Mouse (Mus musculus) E14TG2a.4 (cell line): Measurements from ENCODE around the gene Pllp.
A peak's percentile ranks its signal among the peaks of the same experiment; 100 is the strongest.

Source experiments
- H3K27me3 ChIP-seq: 2 replicates; pipeline ENCODE4 v1.6.1; 2014; ENCODE audit warnings: low read length, control low read depth; ENCODE audit not compliant: insufficient read depth
- H3K36me3 ChIP-seq: 2 replicates; pipeline ENCODE4 v1.6.1; 2014; ENCODE audit warnings: low read length, control low read depth; ENCODE audit not compliant: insufficient read depth
- H3K4me1 ChIP-seq: replicated peaks from 2 replicates; pipeline ENCODE4 v1.6.1; 2014; ENCODE audit warnings: low read depth, low read length, control low read depth
- H3K4me3 ChIP-seq: replicated peaks from 2 replicates; pipeline ENCODE4 v1.5.1; 2014; ENCODE audit warnings: mild to moderate bottlenecking, low read length
- H3K9me3 ChIP-seq: 2 replicates; pipeline ENCODE4 v1.6.1; 2014; ENCODE audit warnings: low read length, control low read depth
- CTCF ChIP-seq: conservative IDR thresholded peaks from 2 replicates; pipeline ENCODE4 v1.5.1; 2014; ENCODE audit warnings: low read length
- NANOG ChIP-seq: IDR thresholded peaks from 2 replicates; pipeline ENCODE4 v1.6.1; 2014; ENCODE audit warnings: borderline replicate concordance, low read length, mixed read lengths
- POU5F1 ChIP-seq: IDR thresholded peaks from 2 replicates; pipeline ENCODE4 v1.6.1; 2014; ENCODE audit warnings: low read length, borderline replicate concordance

Gene Pllp

DNA sequence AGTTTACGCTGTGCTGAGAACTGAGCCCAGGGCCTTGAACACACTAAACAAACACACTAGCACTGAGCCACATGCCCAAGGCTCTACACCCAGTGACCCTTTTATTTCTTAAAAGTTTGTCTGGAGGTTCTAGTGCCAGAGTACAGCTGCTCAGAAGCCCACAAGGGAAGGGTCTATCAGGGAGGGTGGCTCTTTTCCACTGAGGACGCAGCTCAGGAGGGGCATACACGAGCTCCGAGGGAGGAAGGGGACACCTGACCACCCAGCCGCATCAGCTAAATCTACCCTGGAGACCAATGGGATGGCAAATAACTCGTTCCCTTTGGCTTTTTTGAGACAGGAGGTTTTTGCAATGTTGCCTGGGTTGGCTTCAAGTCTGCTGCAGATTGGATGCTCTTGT is 1.9 kb upstream of the Pllp start:
- H3K4me3 ChIP-seq = no peak overlapping the region
- H3K36me3 ChIP-seq = no peaks in the 10 kb centered on the region
- peaks cover 47% of the 10 kb centered on the region for H3K27me3 ChIP-seq
- H3K9me3 ChIP-seq = no peaks in the 10 kb centered on the region
- H3K4me1 ChIP-seq = peaks cover 40% of the 10 kb centered on the region
- no peak for TF ChIP-seq CTCF
- TF ChIP-seq NANOG = no peak
- TF ChIP-seq POU5F1 = no peak

DNA sequence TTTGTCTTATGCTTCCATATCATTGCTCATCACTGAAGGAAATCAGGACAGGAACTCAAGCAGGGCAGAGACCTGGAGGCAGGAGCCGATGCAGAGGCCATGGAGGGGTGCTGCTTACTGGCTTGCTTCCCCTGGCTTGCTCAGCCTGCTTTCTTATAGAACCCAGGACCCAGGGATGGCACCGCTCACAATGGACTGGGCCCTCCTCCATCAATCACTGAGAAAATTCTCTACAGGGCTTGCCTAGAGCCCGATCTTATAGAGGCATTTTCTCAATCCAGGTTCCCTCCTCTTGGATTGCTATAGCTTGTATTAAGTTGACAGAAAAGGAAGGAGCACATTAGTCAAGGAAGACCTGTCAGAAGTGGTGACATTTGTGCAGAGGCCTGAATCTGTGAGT is 488 bp upstream of the Pllp start:
- H3K4me3 ChIP-seq = peak overlapping the region; percentile 90
- TF ChIP-seq CTCF = no peak
- TF ChIP-seq NANOG = no peak
- TF ChIP-seq POU5F1 = no peak
- H3K4me1 ChIP-seq = peaks cover 38% of the 10 kb centered on the region
- H3K9me3 ChIP-seq = no peaks in the 10 kb centered on the region
- H3K27me3 ChIP-seq = peaks cover 61% of the 10 kb centered on the region
- no peaks in the 10 kb centered on the region for H3K36me3 ChIP-seq

DNA sequence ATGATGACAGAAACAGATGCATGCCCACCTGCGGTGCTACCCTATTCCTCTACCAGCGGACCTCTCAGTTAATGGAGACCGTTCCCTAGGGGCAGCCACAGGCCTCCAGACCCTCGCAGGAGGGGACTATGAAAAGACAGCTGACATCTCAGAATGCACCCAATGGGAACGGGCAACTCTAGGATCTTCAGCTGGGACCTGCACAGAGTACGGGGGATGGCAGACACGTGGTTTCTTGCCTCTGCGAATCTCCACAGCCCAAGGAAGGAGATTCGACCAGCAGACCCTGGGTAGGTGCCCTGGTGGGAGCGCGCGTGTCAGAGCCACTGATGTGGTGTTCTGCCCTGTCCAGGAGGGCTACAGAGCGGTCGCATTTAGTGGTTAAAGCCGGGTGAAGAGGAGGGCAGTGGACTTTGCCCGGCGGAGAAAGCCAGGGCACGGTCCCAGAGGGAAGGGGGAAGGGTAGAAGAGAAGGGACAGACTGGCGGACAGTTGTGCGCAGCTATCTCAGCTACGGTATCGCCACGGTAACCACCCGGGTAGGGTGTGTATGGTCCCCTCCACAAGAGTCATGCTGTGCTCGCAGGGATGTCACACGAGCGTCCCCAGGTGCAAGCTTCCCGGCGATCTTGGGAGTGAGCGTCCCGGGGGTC is 611 bp downstream of the Pllp start:
- H3K36me3 ChIP-seq = no peaks in the 10 kb centered on the region
- H3K4me3 ChIP-seq = peak overlapping the region; percentile 90
- H3K4me1 ChIP-seq = peaks cover 42% of the 10 kb centered on the region
- no peak for TF ChIP-seq CTCF
- TF ChIP-seq POU5F1 = no peak
- no peak for TF ChIP-seq NANOG
- no peaks in the 10 kb centered on the region for H3K9me3 ChIP-seq
- H3K27me3 ChIP-seq = peaks cover 61% of the 10 kb centered on the region

DNA sequence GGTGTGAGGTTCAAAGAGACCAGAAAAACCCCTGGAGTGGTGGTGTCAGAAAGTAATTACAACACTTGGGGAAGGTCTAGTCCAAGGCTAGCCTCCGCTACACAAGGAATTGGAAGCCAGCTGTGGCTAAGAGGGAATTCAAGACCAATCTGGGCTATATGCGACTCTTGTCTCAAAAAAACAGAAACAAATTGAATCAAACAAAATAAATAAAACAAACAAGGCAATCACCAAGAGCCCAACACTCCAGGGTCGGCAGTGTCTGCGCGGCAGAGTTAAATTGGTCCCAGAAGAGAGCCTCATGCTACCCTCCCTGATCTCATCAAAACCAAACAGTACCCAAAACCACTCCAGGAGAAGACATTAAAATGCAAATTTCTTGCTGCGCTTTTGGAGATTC is 1.4 kb downstream of the Pllp start:
- H3K27me3 ChIP-seq = peaks cover 61% of the 10 kb centered on the region
- H3K4me3 ChIP-seq = no peak overlapping the region
- no peaks in the 10 kb centered on the region for H3K36me3 ChIP-seq
- H3K9me3 ChIP-seq = no peaks in the 10 kb centered on the region
- TF ChIP-seq CTCF = no peak
- peaks cover 39% of the 10 kb centered on the region for H3K4me1 ChIP-seq

DNA sequence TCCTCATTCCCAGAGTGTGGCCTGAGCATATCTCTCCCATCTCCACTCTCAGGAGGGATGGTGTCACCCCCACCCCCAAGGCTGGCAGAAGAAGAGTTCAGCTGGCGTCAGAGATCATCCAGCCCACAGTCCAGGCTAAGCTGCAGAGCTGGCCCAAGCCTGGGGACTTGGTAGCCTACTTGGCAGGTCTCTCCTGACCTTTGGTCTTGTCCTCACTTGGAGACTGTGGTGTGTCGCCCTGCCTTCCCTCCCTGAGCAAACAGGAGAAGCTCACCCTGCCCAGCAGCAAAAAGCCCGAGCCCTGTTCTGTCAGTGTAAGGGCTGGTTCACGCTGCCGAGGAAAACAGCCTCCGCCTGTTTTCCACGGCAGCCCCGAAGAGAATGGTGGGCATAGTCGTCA is 10.1 kb downstream of the Pllp start:
- Histone ChIP-seq H3K27me3 (no peaks in the 10 kb centered on the region), H3K4me1 (0 out of 2 replicates have a peak, but pooled peaks cover under 1% of the 10 kb centered on the region), H3K9me3 (no peaks in the 10 kb centered on the region), H3K4me3 (no peak overlapping the region), H3K36me3 (no peaks in the 10 kb centered on the region)
- TF ChIP-seq NANOG = no peak
- TF ChIP-seq CTCF = no peak
- TF ChIP-seq POU5F1 = no peak

DNA sequence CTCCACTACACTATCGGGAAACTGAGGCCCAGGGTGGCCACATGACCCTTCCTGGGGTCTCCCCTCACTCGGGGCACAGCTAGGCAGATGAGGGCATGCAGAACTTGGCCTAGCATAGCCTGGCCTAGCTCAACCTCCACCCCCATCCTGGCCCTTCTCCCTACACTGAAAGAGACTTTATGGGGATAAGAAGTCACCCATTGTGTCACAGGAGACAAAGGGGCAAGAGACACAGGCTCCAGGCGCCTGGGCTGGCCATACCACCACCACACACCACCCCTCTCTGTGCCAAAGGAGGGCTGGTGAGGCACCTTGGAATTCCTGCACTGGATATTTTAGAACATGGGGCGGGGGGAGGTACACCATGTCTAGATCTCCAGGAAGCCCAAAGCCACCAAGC is 11.8 kb downstream of the Pllp start:
- Histone ChIP-seq H3K4me1 (no peaks in the 10 kb centered on the region), H3K36me3 (no peaks in the 10 kb centered on the region), H3K4me3 (no peak overlapping the region), H3K27me3 (no peaks in the 10 kb centered on the region), H3K9me3 (peaks cover 10% of the 10 kb centered on the region)
- no peak for TF ChIP-seq NANOG
- TF ChIP-seq CTCF = no peak
- no peak for TF ChIP-seq POU5F1

DNA sequence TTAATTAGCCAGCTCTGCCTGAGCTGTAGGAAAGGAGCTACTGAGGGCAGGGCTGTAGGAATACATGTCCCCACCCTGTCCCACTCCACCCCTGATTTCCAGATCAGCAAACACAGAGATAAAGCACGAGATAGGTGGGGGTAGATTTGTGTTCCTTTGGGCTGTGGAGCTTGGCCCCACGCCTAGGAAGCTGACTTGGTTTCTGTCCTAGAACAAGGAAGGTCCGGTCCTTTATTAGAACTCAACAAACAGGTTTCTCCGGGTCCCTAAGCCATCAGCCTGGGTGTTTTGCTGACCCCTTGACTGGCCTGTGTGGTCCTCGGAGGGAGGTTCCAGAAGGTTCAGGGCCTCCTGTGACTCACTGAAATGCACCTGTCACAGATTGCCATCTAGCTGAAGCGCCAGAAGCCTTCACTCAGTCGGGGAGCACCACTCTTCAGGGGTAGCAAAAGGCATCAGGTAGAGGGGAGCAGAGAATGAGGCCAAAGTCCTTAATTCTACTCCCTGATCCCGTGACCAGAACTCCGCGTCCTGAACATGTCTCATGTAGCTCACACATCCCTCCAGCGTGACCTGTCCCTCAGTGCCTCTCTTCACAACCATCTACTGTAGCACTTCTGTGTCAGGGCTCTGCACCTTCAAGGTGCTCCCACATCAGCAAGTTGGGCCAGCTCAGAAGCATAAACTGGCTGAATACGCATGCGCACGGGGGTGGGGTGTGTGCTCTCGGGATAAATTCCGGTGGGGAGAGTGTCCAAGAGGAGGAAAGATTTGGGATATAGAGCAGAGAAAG is 13.2 kb downstream of the Pllp start:
- TF ChIP-seq NANOG (no peak), CTCF (no peak), POU5F1 (no peak)
- H3K4me1 ChIP-seq = no peaks in the 10 kb centered on the region
- no peaks in the 10 kb centered on the region for H3K27me3 ChIP-seq
- no peaks in the 10 kb centered on the region for H3K36me3 ChIP-seq
- H3K4me3 ChIP-seq = no peak overlapping the region
- peaks cover 10% of the 10 kb centered on the region for H3K9me3 ChIP-seq

DNA sequence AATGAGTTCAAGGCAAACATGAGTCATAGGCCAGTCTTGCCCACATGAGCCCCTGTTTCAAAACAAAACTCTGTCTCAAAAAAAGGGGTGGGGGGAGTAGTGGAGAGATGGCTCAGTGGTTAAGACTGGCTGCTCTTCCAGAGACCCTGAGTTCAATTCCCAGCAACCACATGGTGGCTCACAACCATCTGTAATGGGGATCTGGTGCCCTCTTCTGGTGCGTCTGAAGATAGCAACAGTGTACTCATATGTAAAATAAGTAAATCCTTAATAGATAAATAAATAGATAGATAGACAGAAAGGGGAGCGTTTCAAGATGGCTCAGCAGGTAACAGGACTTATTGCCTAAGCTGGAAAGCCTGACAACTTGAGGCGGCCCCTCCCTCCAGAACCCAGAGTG is 15.7 kb downstream of the Pllp start:
- H3K36me3 ChIP-seq = no peaks in the 10 kb centered on the region
- no peaks in the 10 kb centered on the region for H3K27me3 ChIP-seq
- H3K4me3 ChIP-seq = no peak overlapping the region
- H3K9me3 ChIP-seq = peaks cover 10% of the 10 kb centered on the region
- no peaks in the 10 kb centered on the region for H3K4me1 ChIP-seq
- TF ChIP-seq POU5F1 = no peak
- peak; percentile 12; the same call in 1 of the 2 replicates for TF ChIP-seq CTCF

DNA sequence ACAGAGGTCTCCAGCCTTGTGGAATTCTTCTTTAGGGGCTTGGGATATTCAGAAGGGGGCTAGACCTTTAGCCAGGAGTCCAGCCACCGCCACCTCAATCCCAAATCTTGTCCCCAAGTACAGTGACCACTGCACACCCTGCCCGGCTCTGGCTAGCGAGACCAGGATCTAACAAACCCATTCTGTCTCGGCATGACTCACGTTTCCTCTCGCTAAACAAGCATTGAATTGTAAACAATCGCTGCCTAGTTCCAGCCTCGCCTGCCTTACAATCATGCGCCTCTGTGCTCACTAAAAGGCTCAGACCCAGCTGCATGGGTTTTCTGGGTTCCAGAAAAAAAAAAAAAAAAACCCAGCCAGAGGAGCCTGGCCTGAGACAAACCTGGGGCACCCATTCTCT is 17.5 kb downstream of the Pllp start:
- Histone ChIP-seq H3K4me1 (no peaks in the 10 kb centered on the region), H3K27me3 (no peaks in the 10 kb centered on the region), H3K36me3 (peaks cover 11% of the 10 kb centered on the region), H3K4me3 (no peak overlapping the region), H3K9me3 (peaks cover 10% of the 10 kb centered on the region)
- TF ChIP-seq CTCF (no peak), POU5F1 (no peak), NANOG (no peak)
